Mouse (Mus musculus): Measurements from ENCODE around the gene Oxld1.

The Oxld1 gene

DNA sequence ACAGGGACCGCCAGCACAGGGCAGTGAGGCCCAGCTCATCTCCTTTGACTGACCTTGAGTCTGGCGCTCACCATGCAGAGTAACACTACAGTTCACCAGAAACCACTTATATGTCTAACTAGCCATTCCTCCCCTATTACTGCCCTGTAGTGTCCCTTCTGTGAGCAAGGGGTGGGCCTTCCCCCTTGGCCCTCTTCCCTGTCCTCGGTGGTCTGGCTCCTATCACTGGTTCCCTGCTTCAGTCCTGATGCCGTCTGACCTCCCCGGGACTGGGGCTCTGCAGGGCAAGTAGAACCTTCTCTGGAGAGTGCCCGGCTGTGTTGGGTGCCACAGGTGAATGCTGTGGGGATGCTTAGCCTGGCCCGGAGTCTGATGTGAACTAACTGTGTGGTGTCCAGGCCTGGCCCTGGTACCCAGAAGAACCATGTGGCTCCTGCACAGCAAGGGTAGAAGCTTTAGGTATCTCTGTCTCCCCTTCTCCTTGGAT lies 25.6 kb upstream of the Oxld1 start:
- DNase-seq = peak; percentile 54

DNA sequence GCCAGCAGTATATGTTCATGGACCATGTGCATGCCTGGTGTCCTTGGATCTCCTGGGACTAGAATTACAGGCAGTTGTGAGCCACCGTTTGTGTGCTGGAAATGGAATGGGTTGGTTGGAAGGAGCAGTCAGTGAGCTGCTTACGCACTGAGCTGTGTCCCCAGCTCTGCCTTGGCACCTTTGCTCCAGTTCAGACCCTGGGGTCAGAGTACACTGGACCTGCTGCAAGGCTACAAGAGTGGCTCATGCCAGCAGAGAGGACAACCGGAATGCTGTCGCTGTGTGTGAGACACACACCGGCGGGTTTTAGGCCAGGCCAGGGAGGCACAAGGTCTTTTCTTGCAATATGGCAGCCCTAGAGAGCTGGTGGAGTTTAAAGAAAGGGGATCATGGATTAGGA lies 14.2 kb upstream of the Oxld1 start:
- no peak for DNase-seq

GRCm38 (mm10) chr11:120467736-120468092 lies 9.8 kb upstream of the Oxld1 start:
- DNase-seq = no peak

DNA sequence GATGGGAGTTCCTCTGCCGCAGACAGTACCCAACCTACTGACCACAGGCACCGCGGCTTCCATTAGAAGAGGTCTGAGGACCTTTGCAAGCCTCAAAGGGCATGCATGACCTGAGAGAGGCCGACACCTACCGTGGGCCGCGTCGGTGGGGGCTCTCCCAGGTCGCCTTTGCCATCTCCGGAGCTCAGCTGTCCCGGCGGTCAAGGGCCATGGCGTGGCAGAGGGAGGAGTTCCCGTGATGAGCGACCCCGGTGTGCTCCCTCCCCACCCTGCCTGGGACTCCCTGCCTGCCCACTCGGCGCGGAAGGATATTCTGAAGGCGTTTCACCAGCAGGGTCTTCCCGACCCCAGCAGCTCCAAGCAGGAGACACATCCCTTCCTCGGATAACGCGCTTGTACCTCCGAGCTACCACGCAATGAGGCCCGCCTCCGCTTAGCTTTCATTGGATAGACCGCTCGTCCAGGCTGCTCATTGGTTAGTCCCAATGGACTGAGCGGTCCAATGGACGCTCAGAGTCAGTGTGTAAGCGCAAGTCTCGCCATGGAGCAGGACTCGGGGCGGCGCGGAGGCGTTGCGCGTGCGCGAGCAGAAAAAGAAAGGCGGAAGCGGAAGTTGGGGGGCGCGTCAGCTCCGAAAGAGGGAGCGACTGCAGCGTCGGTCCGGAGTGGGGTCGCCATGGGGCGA lies 9.3 kb upstream of the Oxld1 start, which contains the start of gene Arl16:
Arl16 (minus strand) TSS at position 557 of the 685 bp plus-strand sequence.
- peak; percentile 94 for DNase-seq

DNA sequence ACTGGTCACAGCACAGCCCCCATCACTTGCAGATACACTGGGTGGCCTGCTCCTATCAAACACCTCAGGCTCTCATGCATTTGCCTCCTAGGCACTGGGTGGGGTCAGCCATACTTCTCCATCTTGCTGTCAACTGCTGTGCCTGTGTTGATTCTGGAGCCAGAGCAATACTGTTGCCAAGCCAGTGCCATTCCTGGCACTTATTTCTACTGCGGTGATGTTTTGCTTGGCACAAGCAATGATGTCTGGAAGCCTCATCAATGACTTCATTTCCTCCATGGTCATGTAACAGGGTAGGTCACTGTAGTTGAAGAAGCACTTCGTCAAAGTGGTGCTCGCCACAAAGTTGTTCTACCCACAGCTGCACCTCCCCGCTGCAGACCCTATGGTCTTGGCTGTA lies 7.7 kb upstream of the Oxld1 start:
- no peak for DNase-seq

- no peak for DNase-seq
These were observed 6.5 kb upstream of the Oxld1 start for GRCm38 (mm10) chr11:120464365-120464764.

GRCm38 (mm10) chr11:120463536-120463935 lies 5.7 kb upstream of the Oxld1 start:
- DNase-seq = no peak

DNA sequence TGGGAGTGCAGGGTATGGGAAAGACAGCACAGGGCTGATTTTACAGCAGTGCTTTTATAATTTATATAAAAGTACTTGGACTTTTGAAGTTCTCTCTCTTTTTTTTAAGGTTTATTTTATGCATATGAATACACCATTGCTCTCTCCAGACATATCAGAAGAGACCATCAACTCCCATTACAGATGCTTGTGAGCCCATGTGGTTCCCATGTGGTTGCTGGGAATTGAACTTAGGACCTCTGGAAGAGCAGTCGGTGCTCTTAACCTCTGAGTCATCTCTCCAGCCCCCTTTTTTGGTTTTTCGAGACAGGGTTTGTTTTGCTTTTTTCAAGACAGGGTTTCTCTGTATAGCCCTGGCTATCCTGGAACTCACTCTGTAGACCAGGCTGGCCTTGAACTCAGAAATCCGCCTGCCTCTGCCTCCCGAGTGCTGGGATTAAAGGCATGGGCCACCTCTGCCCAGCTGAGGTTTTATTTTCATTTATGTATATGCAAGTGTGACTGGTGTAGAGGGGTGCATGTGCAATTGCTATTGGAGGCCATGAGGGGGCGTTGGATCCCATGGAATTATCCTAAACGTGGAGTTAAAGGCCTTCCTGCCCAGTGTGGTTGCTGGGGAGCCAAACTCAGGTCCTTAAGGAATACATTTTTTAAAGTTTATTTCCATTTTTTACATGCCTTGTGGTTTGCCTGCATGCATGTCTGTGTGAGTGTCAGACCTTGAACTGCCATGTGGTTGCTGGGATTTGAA lies 1.2 kb upstream of the Oxld1 start:
- no peak for DNase-seq

GRCm38 (mm10) chr11:120457370-120457769 lies 498 bp downstream of the Oxld1 start:
- DNase-seq = no peak

- no peak for DNase-seq
These were observed 2.5 kb downstream of the Oxld1 start for GRCm38 (mm10) chr11:120455413-120455812.

DNA sequence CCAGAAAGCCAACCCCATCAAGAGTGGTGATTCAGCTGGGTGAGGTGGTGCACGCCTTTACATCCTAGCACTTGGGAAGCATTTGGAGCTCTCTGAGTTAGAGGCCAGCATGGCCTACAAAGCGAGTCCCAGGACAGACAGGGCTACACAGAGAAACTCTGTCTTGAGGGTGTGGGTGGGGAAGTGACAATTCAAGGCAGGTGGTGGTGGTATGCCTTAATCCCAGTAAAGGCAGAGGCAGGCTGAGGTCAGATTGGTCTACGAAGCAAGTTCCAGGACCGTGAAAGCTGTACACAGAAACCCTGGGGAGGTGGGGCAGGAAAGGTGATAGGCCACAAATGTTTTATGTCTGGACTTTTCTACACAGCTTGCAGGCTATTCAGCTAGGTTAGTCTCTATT lies 2.9 kb downstream of the Oxld1 start:
- DNase-seq = no peak

DNA sequence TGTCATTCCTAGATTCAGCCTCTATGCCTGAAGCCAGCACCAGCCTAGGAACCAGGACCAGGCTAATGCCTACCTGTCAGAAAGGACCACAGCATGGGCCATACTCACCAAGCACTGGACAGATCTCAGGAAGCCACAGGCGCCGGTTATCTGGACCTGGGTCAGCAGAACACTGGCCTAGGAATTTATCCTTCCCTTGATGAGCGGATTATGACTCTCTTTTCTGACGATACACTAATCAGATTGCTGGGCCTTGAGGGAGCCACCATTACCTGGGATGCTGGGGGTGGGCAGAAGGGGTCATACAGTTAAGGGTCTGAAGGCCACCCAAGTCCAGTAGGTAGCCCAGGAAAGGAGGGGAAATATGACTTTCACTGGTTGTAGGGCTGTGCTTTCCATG lies 4.6 kb downstream of the Oxld1 start, which contains the start of gene Pde6g:
Pde6g (minus strand) TSS at position 195 of the 400 bp plus-strand sequence.
- no peak for DNase-seq

GRCm38 (mm10) chr11:120452246-120452645 lies 5.6 kb downstream of the Oxld1 start:
- DNase-seq = no peak

- no peak for DNase-seq
These were observed 10.7 kb downstream of the Oxld1 start for GRCm38 (mm10) chr11:120447179-120447578.

GRCm38 (mm10) chr11:120445475-120445874 lies 12.4 kb downstream of the Oxld1 start:
- DNase-seq = no peak

- DNase-seq = no peak
These were observed 13.8 kb downstream of the Oxld1 start for GRCm38 (mm10) chr11:120444106-120444505.

- DNase-seq = no peak
These were observed 15.0 kb downstream of the Oxld1 start for GRCm38 (mm10) chr11:120442765-120443280.

DNA sequence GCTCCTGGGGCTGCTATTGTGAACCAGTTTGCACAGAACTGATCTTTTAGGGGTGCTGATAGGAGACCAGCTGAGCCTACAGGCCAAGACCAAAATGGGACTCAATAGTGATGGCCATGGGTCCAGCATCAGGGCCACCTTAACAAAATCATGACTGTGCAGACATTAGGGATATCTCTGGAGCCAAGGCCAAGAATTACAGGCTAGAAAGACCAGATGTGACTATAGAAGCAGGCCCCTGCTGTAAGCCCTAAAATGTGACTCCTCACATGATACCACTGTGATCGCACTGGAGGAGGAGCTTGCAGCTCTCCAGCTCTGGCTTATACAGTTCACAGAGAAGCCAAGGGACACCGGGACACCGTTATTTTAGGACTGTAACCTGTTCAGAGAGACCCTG lies 15.5 kb downstream of the Oxld1 start, which contains the start of gene Tspan10:
Tspan10 (plus strand) TSS at position 301 of the 400 bp plus-strand sequence.
- no peak for DNase-seq

DNA sequence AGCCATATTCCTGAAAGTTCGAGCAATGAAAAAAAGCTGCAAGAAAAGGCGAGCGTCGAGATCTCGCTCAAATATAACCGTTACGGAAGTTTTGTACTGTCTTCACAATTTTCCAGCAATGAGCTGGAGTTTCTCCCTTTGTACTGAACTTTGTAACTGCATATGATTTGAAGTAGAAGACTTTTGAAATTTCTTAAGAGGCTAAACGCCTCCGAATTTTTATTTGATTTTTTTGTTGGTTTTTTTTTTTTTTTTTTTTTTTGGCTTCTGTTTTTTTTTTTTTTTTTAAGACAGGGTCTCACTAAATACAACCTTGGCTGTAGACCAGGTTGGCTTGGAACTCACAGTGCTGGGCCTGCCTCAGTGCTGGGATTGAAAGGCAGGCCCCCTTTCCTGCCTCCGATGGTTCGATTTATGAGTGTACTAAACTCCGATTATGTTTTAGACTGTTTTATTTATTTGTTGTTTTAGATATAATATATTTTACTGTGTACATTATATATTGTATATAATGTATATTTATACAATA lies 19.9 kb downstream of the Oxld1 start:
- DNase-seq = no peak

DNA sequence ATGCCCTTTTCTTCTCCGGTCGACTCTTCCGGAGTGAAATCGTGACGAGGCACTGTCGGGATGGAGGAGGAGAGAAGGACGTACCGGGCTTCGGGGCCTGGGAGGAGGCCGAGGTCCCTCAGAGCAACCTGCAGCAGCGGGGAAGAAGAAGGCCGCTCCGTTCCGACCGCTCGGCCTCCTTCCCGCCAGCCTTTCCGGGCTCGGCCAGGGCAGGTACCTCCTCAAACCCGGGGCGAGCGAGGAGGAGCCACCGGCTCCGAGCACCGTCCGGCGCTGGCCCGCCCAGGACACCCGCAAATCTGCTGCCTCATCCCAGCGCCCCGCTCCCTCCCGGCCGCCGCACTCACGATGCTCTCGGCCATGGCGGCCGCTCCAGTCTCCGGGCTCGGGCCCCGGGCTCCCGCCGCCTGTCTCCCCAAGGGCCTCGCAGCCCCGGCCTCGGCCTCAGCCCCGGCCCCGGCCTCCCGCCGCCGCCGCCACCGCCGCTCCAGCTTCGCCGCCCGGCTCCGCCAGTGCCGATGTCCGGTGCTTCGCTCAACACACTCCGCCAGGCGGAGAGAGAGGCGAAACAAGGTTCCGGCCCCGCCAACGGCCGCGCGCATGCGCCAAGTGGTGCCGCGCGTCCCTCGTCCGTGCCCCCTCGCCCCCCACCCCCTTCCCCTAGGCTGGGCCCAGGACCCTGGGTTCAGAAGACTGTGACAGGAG lies 20.6 kb downstream of the Oxld1 start, which contains the start of gene Nploc4:
Nploc4 (minus strand) TSS at position 557 of the 705 bp plus-strand sequence.
- peak; percentile 83 for DNase-seq

DNA sequence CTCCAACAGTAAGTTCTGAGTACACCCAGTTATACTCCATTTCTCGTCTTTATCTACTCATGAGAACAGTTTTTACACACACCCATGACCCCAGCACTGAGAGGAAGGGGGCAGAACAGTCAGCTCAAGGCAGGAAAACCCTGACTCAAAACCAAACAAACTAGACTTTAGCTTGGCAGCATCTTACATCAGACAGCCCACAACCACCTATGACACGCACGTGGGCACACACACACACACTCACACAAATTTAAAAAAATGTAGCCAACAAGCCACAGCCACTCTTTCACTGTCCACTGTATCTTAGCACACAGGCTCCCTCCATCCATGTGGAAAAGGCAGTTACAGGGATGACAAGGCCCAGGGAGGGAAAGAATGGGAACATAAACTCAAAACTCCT lies 31.1 kb downstream of the Oxld1 start:
- DNase-seq = no peak

DNA sequence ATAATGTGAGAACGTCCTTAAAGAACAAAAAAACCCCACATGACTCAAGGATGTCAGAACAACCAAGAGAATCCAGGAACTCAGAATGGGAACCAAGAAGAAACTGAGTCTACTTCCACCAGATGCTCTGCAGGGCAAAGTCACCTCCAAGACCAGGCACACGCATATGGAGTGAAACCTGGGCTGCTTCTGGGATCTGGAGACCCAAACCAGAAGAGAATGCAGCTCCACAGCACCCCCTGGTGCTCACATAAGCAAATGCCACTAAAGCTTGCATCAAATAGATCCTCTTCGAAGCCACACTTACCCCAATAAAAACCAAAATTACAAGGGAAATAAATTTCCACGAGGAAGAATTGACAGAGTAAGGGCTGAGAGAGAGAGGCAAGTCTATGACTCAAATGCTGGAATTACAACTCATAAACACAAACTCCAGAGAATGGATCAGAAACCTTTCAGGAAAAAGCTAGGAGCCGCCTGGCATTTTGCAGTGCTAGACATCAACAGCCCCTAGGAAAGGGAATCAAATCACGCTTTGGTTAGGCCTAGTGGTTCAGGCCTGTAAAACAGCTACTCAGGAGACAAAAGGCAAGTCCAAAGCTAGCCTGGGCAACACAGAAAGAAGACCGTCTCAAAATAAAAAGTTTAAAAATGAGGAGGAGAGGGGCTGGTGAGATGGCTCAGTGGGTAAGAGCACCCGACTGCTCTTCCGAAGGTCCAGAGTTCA lies 34.1 kb downstream of the Oxld1 start:
- peak; percentile 43 for DNase-seq
